Mouse (Mus musculus): ENCODE results near the gene Sema6d. TPM values are rescaled to one million over a fixed set of nuclear protein-coding genes. Genes with fewer than 3 reads are reported as not detected.

Gene Sema6d
- polyA plus RNA-seq, 1 experiment from 2014 or later, result 49.0 TPM

DNA sequence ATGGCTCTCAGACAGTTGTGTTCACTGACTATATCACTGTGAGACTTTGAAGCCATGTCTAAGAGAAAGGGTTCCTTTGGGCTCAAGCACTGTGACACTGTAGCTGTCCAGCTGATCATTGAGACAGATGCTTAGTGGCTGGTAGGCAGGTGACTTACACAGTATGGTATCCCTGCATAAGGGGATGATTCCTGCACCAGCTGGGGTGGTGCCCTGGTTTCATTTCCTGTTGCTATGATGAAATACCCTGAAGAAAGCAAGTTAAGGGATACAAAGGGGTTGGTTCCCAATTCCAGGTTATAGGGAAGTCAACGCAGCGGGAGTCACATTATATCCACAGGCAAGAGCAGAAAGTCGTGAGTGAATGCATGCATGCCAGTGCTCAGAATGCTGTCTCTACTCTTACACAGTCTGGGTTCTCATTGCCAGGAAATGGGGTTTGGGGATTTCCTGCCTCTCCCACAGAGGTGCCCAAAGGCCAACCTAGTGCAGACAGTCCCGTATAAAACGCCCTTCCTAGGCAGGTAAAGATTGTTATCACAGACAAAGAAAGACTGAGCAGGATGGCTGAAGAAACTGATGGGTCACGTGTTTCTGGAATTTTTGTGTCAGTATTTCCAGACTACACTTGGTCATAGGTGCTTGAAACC, 532.3 kb downstream of the Sema6d start:
- DNase-seq (ENCODE audit: low spot score), result no peak
- WGBS, result 83% methylated on average over 6 of the region's 6 CpGs
- Histone ChIP-seq H3K9ac (no peak overlapping the region), H3K27me3 (ENCODE audit: control insufficient read depth, insufficient read depth, low read length) (no peaks in the 10 kb centered on the region), H3K4me3 (replicated peaks; ENCODE audit: low read length) (no peak overlapping the region), H3K4me1 (replicated peaks; ENCODE audit: control insufficient read depth, insufficient read depth, low read length) (0 out of 2 replicates have a peak, but pooled peaks cover 9% of the 10 kb centered on the region), H3K4me2 (replicated peaks) (no peak overlapping the region), H3K36me3 (replicated peaks; ENCODE audit: control insufficient read depth, insufficient read depth) (no peaks in the 10 kb centered on the region), H3K27ac (no peak overlapping the region), H3K9me3 (ENCODE audit: control insufficient read depth, low read length) (no peaks in the 10 kb centered on the region)
- ATAC-seq (ENCODE audit: low FRiP score), result no peak

DNA sequence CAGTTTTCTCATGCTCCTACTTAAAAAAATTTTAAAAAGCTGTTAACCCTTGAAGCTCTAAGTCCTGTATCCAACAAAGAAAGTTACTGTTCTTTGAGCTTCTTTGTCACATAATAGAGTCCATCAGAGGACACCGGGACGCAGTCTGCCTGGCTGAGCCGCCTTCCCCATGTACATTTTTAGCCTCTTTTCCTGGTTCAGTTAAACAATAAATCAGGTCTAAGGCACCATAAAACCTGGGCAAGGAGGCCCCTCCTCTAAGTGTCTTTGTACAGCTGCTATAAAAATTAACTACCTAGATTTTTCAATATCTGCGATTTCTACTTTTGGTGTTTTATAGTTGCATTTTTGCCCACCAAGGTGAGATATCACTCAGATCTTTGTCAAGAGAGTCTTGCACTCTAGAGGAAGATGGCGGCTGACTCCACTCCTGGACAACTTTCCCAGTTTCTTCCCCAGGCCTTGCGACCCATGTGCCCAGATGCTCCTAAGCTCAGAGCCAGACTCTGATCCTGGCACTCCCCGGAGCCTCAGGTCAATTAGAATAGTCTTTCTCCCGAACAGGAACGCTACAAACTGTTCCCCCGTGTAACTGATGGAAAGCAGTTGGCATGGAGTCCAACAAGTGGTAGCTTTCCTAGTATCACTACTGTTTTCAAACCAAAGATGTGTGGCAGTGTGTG, 534.6 kb downstream of the Sema6d start:
- H3K27ac ChIP-seq, result no peak overlapping the region
- 84% methylated on average over 10 of the region's 10 CpGs for WGBS

DNA sequence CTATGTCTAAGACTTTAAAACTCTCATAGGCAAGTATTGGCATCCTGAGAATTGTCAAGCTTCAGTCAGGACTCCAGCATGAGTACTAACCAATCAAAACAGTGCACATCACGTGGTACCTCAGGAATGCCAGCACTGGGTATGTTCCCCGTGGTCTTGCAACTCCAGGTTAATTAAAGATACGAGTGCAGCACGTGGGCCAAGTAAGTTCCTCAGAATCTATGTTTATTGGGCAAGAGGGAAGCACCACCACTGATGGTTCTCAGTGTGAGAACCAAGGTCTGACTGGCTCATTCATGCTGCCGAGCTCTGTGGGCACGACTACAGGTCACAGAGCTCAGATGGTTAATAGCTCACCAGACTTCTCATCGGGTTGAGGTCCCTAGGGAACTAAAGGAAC, 536.7 kb downstream of the Sema6d start:
- Histone ChIP-seq H3K27me3 (ENCODE audit: control insufficient read depth, insufficient read depth, low read length) (no peaks in the 10 kb centered on the region), H3K4me2 (replicated peaks) (no peak overlapping the region), H3K27ac (no peak overlapping the region), H3K9me3 (ENCODE audit: control insufficient read depth, low read length) (no peaks in the 10 kb centered on the region), H3K4me1 (replicated peaks; ENCODE audit: control insufficient read depth, insufficient read depth, low read length) (no peaks in the 10 kb centered on the region), H3K36me3 (replicated peaks; ENCODE audit: control insufficient read depth, insufficient read depth) (no peaks in the 10 kb centered on the region), H3K4me3 (replicated peaks; ENCODE audit: low read length) (no peak overlapping the region), H3K9ac (no peak overlapping the region)
- WGBS, result 67% methylated on average over 7 of the region's 7 CpGs
- DNase-seq (ENCODE audit: low spot score), result no peak
- no peak for ATAC-seq (ENCODE audit: low FRiP score)

More for the DNA sequence above, 534.6 kb downstream of the Sema6d start:
- H3K9me3 ChIP-seq (ENCODE audit: control insufficient read depth, low read length), result no peaks in the 10 kb centered on the region
- no peak overlapping the region for H3K4me2 ChIP-seq (replicated peaks)
- H3K9ac ChIP-seq, result no peak overlapping the region
- no peak for DNase-seq (ENCODE audit: low spot score)
- ATAC-seq (ENCODE audit: low FRiP score), result no peak
- H3K4me3 ChIP-seq (replicated peaks; ENCODE audit: low read length), result no peak overlapping the region
- no peaks in the 10 kb centered on the region for H3K27me3 ChIP-seq (ENCODE audit: control insufficient read depth, insufficient read depth, low read length)
- no peaks in the 10 kb centered on the region for H3K4me1 ChIP-seq (replicated peaks; ENCODE audit: control insufficient read depth, insufficient read depth, low read length)
- H3K36me3 ChIP-seq (replicated peaks; ENCODE audit: control insufficient read depth, insufficient read depth), result no peaks in the 10 kb centered on the region

DNA sequence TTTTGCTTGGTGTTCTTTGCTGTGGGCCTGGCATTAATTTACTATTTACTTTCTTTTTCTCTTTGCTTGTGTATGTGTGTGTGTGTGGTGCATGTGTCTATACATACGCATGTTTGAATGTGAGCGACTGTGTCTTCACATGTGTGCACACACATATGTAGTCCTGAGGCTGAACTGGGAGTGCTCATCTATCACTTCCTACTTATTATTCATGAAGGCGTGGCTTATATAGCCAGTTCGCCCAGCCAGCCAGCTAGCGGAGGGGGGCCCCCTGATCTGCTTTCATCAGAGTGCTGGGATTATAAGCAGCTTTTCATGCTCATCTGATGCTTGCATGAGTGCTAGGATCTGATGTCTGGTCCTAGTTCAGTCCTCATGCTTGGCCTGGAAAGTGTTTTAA, 537.9 kb downstream of the Sema6d start:
- Histone ChIP-seq H3K4me2 (replicated peaks) (no peak overlapping the region), H3K9me3 (ENCODE audit: control insufficient read depth, low read length) (no peaks in the 10 kb centered on the region), H3K27ac (no peak overlapping the region), H3K4me3 (replicated peaks; ENCODE audit: low read length) (no peak overlapping the region), H3K9ac (no peak overlapping the region), H3K4me1 (replicated peaks; ENCODE audit: control insufficient read depth, insufficient read depth, low read length) (no peaks in the 10 kb centered on the region), H3K27me3 (ENCODE audit: control insufficient read depth, insufficient read depth, low read length) (no peaks in the 10 kb centered on the region), H3K36me3 (replicated peaks; ENCODE audit: control insufficient read depth, insufficient read depth) (no peaks in the 10 kb centered on the region)
- WGBS, result 46% methylated on average over 5 of the region's 5 CpGs
- DNase-seq (ENCODE audit: low spot score) (no peak), ATAC-seq (ENCODE audit: low FRiP score) (no peak)

DNA sequence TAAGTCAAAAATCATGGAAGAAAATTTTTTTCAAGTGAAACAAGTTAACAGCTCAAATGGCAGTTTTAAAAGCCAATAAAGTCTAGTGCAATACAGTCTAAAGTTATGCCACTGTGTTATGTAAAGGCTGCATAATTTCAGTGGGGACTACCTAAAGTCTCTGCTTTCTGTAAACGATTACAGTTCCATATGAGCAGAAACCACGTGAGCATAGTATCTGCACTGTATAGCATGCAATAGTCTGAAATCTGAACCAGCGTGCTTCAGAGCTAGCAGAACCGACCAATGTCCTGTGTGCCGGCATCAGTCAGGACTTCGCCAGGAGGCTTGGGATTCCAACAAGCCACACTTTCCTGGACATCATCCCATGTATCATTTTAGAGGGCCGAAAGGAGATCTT, 538.9 kb downstream of the Sema6d start:
- H3K4me2 ChIP-seq (replicated peaks), result no peak overlapping the region
- no peaks in the 10 kb centered on the region for H3K9me3 ChIP-seq (ENCODE audit: control insufficient read depth, low read length)
- H3K4me3 ChIP-seq (replicated peaks; ENCODE audit: low read length), result no peak overlapping the region
- no peaks in the 10 kb centered on the region for H3K36me3 ChIP-seq (replicated peaks; ENCODE audit: control insufficient read depth, insufficient read depth)
- ATAC-seq (ENCODE audit: low FRiP score) (no peak), DNase-seq (ENCODE audit: low spot score) (no peak)
- H3K4me1 ChIP-seq (replicated peaks; ENCODE audit: control insufficient read depth, insufficient read depth, low read length), result no peaks in the 10 kb centered on the region
- H3K27ac ChIP-seq, result no peak overlapping the region
- H3K9ac ChIP-seq, result no peak overlapping the region
- no peaks in the 10 kb centered on the region for H3K27me3 ChIP-seq (ENCODE audit: control insufficient read depth, insufficient read depth, low read length)
- WGBS, result 95% methylated on average over 7 of the region's 7 CpGs

DNA sequence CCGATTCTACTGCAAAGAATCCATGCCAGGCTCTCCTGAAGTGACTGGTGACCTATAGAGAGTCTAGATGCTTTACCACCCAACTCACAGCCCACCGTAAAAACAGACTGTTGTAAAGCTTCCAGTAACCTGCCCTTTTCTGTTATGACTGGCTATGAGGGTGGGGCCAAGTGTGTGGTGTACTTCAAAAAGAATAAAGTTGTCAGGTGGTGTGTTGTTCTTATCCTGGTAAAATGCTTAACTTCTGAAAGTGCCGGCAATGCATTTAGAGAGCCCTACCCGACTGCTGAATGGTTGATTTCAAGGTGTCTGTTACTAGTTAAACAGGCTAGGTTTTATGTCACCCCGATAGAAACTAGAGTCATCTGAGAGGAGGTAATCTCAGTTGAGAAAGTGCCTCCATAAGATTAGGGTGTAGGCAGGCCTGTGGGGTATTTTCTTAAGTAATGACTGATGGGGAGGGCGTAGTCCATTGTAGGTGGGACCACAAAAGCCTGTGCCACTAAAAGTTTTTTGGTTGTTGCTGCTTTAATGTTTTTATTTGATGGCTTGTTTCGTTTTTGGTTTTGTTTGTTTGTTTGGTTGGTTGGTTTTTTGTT, 544.7 kb downstream of the Sema6d start:
- Histone ChIP-seq H3K27ac (no peak overlapping the region), H3K9ac (no peak overlapping the region), H3K4me2 (replicated peaks) (no peak overlapping the region), H3K27me3 (ENCODE audit: control insufficient read depth, insufficient read depth, low read length) (no peaks in the 10 kb centered on the region), H3K4me3 (replicated peaks; ENCODE audit: low read length) (no peak overlapping the region), H3K36me3 (replicated peaks; ENCODE audit: control insufficient read depth, insufficient read depth) (no peaks in the 10 kb centered on the region), H3K4me1 (replicated peaks; ENCODE audit: control insufficient read depth, insufficient read depth, low read length) (peaks cover 12% of the 10 kb centered on the region), H3K9me3 (ENCODE audit: control insufficient read depth, low read length) (no peaks in the 10 kb centered on the region)
- WGBS, result 91% methylated on average over 7 of the region's 7 CpGs
- DNase-seq (ENCODE audit: low spot score) (no peak), ATAC-seq (ENCODE audit: low FRiP score) (no peak)

DNA sequence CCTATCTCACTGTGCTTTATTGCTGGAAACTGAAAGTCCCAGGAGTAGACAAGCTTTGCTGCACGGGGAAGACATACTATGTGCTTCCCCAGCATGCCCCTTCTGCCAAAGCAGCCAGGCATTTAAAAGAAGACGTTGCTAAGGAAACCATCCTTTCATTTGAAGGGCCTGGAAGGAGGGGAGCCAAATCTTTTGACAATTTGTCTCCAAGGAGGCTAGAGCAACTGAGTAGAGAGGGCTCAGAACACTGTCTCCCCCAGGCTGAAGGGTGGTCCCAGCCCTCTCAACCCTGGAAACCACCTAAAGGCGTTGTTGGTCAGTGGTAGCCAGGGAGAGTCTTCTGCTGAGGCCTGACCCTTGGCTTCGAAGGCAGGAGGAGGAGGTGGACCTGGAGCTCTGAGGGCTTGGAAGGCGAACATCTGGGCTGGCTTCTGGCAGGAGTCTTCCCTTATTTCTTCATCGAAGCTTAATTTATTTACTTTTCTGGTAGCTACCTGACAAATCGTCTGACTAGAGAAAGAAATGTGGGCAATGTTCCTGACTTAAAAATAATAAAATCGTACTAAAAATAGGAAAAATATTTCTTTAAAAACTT, 545.6 kb downstream of the Sema6d start:
- Histone ChIP-seq H3K27ac (peak overlapping the region; percentile 38; the same call in 1 of the 2 replicates), H3K27me3 (ENCODE audit: control insufficient read depth, insufficient read depth, low read length) (no peaks in the 10 kb centered on the region), H3K36me3 (replicated peaks; ENCODE audit: control insufficient read depth, insufficient read depth) (no peaks in the 10 kb centered on the region), H3K9me3 (ENCODE audit: control insufficient read depth, low read length) (no peaks in the 10 kb centered on the region), H3K9ac (no peak overlapping the region), H3K4me3 (replicated peaks; ENCODE audit: low read length) (no peak overlapping the region), H3K4me1 (replicated peaks; ENCODE audit: control insufficient read depth, insufficient read depth, low read length) (peaks cover 12% of the 10 kb centered on the region), H3K4me2 (replicated peaks) (no peak overlapping the region)
- DNase-seq (ENCODE audit: low spot score) (no peak), ATAC-seq (ENCODE audit: low FRiP score) (peak; percentile 44; the same call in 1 of the 2 replicates)
- 41% methylated on average over 8 of the region's 8 CpGs for WGBS

DNA sequence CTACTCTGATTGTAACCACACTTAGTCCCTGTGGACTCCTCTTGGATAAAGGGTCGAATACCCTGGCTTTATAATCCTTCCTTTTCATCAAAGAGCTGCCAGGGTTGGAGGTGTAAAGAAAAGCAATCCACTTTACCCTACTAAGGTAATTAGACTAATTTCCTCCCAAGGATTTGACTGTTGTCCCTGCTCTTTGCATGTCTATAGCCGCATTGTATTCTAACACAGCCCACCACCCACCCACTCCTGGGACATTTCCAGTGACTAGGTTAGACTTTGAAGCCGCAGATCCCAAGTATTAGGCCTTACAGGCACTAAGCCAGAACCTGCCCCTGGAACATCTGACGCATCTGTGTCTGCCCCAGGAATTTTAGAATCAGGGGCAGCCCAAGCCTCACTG, 547.3 kb downstream of the Sema6d start:
- H3K9ac ChIP-seq, result no peak overlapping the region
- 51% methylated on average over 4 of the region's 4 CpGs for whole genome bisulfite sequencing
- no peak overlapping the region for H3K4me3 ChIP-seq (replicated peaks; ENCODE audit: low read length)
- no peak for ATAC-seq (ENCODE audit: low FRiP score)
- no peak for DNase-seq (ENCODE audit: low spot score)
- H3K36me3 ChIP-seq (replicated peaks; ENCODE audit: control insufficient read depth, insufficient read depth), result no peaks in the 10 kb centered on the region
- no peak overlapping the region for H3K4me2 ChIP-seq (replicated peaks)
- peaks cover 12% of the 10 kb centered on the region for H3K4me1 ChIP-seq (replicated peaks; ENCODE audit: control insufficient read depth, insufficient read depth, low read length)
- no peaks in the 10 kb centered on the region for H3K9me3 ChIP-seq (ENCODE audit: control insufficient read depth, low read length)
- no peaks in the 10 kb centered on the region for H3K27me3 ChIP-seq (ENCODE audit: control insufficient read depth, insufficient read depth, low read length)
- H3K27ac ChIP-seq, result no peak overlapping the region

DNA sequence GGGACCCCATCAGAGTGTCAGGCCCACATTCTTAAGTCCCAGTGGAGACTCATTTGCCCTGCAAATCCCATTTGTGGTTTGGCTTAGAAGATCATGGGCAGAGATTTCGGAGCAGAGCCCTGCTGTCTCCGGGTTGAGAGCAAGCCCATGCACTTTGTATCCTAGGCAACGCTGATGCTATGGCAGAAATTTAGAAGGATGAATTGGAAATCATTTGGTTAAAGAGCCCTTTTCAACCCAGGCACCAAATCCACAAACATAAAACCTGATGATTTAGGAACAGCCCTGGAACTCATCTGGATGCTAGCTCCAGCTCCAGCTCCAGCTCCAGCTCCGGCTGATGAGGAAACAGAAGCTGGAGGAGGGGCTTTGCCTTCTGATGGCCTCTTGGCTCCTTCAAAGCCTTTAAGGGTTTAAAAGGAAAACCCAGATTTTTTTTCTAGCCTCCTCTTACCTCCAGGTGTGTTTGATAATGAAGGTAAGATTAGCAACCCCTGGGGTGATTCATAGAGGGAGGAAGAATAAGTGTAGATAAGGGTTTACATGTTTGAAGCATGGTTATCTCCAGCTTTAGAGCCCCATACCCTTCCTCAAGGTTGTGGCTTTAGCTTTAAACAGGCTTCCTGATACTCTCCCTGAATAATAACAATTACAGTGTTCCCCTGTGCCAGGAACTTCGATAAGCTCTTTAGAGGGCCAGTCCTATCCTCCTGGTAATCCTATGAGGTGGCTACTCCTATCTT, 549.6 kb downstream of the Sema6d start:
- Histone ChIP-seq H3K36me3 (replicated peaks; ENCODE audit: control insufficient read depth, insufficient read depth) (no peaks in the 10 kb centered on the region), H3K4me3 (replicated peaks; ENCODE audit: low read length) (no peak overlapping the region), H3K4me2 (replicated peaks) (no peak overlapping the region), H3K9me3 (ENCODE audit: control insufficient read depth, low read length) (no peaks in the 10 kb centered on the region), H3K27ac (no peak overlapping the region), H3K4me1 (replicated peaks; ENCODE audit: control insufficient read depth, insufficient read depth, low read length) (peaks cover 12% of the 10 kb centered on the region), H3K9ac (no peak overlapping the region), H3K27me3 (ENCODE audit: control insufficient read depth, insufficient read depth, low read length) (no peaks in the 10 kb centered on the region)
- DNase-seq (ENCODE audit: low spot score) (no peak), ATAC-seq (ENCODE audit: low FRiP score) (no peak)
- WGBS, result 45% methylated on average over 5 of the region's 5 CpGs
